10 mouse cellular contexts compared by ENCODE assay signal in the genomic region with DNA sequence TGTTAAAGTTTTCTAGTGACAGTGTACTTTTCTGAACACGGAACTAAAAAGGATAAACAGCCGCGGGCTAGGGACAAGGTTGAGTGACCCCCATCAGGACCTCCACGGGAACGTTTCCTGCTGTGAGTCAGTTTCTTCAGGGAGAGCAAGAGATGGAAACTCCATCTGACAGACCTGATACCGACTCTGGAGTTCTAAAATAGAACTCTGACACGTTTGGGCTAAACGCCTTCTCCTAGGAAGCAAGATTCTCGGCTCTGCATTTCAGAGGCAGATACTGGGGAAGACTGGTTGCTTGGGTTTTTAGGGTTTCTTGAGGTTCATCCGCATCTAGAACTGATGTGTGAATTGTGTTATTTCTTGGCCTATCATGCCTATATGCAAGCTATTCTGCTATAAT. TPM values are rescaled to one million over a fixed set of nuclear protein-coding genes. Genes with fewer than 3 reads are reported as not detected.
DNase-seq lines count a peak whose midpoint lies in the region; ATAC-seq and TF ChIP-seq lines count a peak whose summit lies in the region.
"Had no signal": no experiment of that assay in that cellular context is flagged by ENCODE, and none has a peak within 500 bp of the region (broad histone marks: within the 10 kb centered on the region; RNA-seq: fewer than 3 reads in every experiment).

No protein-coding gene starts in this region.

- TF ChIP-seq CTCF in intestine, postnatal 0 days (IDR thresholded peaks at IDR 0.05; ENCODE audit: low read depth), result no peak

- intact Hi-C loops in heart, postnatal 25 days (cut with DNase I), result loop anchor here (2.0 kb wide), 2 partner anchors 411 to 445 kb away; no protein-coding TSS in a partner anchor

- no peak overlapping the region for H3K4me3 ChIP-seq in liver, embryonic 12.5 days
- H3K4me3 ChIP-seq in liver, embryonic 11.5 days (ENCODE audit: low read depth, low read length), result no peak overlapping the region
- H3K4me3 ChIP-seq in intestine, postnatal 0 days (ENCODE audit: low read depth, low read length), result no peak overlapping the region
- no peak overlapping the region for H3K4me3 ChIP-seq in midbrain, embryonic 15.5 days
- H3K4me3 ChIP-seq: embryonic facial prominence, embryonic 15.5 days had no signal

- no peaks in the 10 kb centered on the region for H3K9me3 ChIP-seq in liver, embryonic 12.5 days (replicated peaks)
- H3K9me3 ChIP-seq in liver, embryonic 11.5 days (ENCODE audit: control insufficient read depth, low read length), result no peaks in the 10 kb centered on the region
- H3K9me3 ChIP-seq in intestine, postnatal 0 days (ENCODE audit: control insufficient read depth), result no peaks in the 10 kb centered on the region
- no peaks in the 10 kb centered on the region for H3K9me3 ChIP-seq in midbrain, embryonic 15.5 days
- H3K9me3 ChIP-seq: embryonic facial prominence, embryonic 15.5 days had no signal

- no peak for ATAC-seq in liver, embryonic 12.5 days
- ATAC-seq in liver, embryonic 11.5 days (replicated peaks; ENCODE audit: low FRiP score), result no peak
- no peak for ATAC-seq in intestine, postnatal 0 days
- no peak for ATAC-seq in midbrain, embryonic 15.5 days (replicated peaks)

- peak overlapping the region; percentile 34 for H3K4me2 ChIP-seq in liver, embryonic 12.5 days
- H3K4me2 ChIP-seq in liver, embryonic 11.5 days, result no peak overlapping the region
- H3K4me2 ChIP-seq in intestine, postnatal 0 days (replicated peaks; ENCODE audit: low read depth), result peak overlapping the region; percentile 41; the same call in 1 of the 2 replicates
- H3K4me2 ChIP-seq in midbrain, embryonic 15.5 days, result no peak overlapping the region

- no peak overlapping the region for H3K9ac ChIP-seq in liver, embryonic 12.5 days
- no peak overlapping the region for H3K9ac ChIP-seq in liver, embryonic 11.5 days (ENCODE audit: low read depth, low read length)
- H3K9ac ChIP-seq in intestine, postnatal 0 days (ENCODE audit: low read depth, low read length), result no peak overlapping the region
- H3K9ac ChIP-seq in midbrain, embryonic 15.5 days, result no peak overlapping the region
- H3K9ac ChIP-seq: embryonic facial prominence, embryonic 15.5 days had no signal

- peaks cover 28% of the 10 kb centered on the region for H3K27me3 ChIP-seq in liver, embryonic 12.5 days (replicated peaks)
- no peaks in the 10 kb centered on the region; the same call in 1 of the 2 replicates for H3K27me3 ChIP-seq in liver, embryonic 11.5 days (replicated peaks; ENCODE audit: control insufficient read depth, insufficient read depth, low read length)
- no peaks in the 10 kb centered on the region for H3K27me3 ChIP-seq in intestine, postnatal 0 days (replicated peaks; ENCODE audit: control insufficient read depth, insufficient read depth, low read length)
- H3K27me3 ChIP-seq in midbrain, embryonic 15.5 days (replicated peaks), result no peaks in the 10 kb centered on the region
- H3K27me3 ChIP-seq: embryonic facial prominence, embryonic 15.5 days had no signal

- no peak overlapping the region for H3K27ac ChIP-seq in liver, embryonic 12.5 days
- H3K27ac ChIP-seq in liver, embryonic 11.5 days (ENCODE audit: low read depth, low read length), result no peak overlapping the region
- no peak overlapping the region for H3K27ac ChIP-seq in intestine, postnatal 0 days (ENCODE audit: low read depth, low read length)
- no peak overlapping the region for H3K27ac ChIP-seq in midbrain, embryonic 15.5 days
- H3K27ac ChIP-seq: embryonic facial prominence, embryonic 15.5 days had no signal

- peaks cover 19% of the 10 kb centered on the region for H3K4me1 ChIP-seq in liver, embryonic 12.5 days
- H3K4me1 ChIP-seq in liver, embryonic 11.5 days (replicated peaks; ENCODE audit: control insufficient read depth, insufficient read depth, low read length), result peaks cover 7% of the 10 kb centered on the region
- no peaks in the 10 kb centered on the region for H3K4me1 ChIP-seq in intestine, postnatal 0 days (replicated peaks; ENCODE audit: control insufficient read depth, insufficient read depth, low read length)
- H3K4me1 ChIP-seq in midbrain, embryonic 15.5 days, result no peaks in the 10 kb centered on the region

- 31% methylated on average over 10 of the region's 10 CpGs for WGBS in liver, embryonic 12.5 days (ENCODE audit: insufficient replicate concordance)
- WGBS in liver, embryonic 11.5 days, result 38% methylated on average over 10 of the region's 10 CpGs
- WGBS in intestine, postnatal 0 days, result 53% methylated on average over 10 of the region's 10 CpGs
- WGBS in midbrain, embryonic 15.5 days, result 69% methylated on average over 10 of the region's 10 CpGs

- H3K36me3 ChIP-seq in liver, embryonic 12.5 days, result no peaks in the 10 kb centered on the region
- no peaks in the 10 kb centered on the region for H3K36me3 ChIP-seq in liver, embryonic 11.5 days (ENCODE audit: control insufficient read depth, insufficient read depth, low read length)
- H3K36me3 ChIP-seq in intestine, postnatal 0 days (ENCODE audit: control insufficient read depth, insufficient read depth), result no peaks in the 10 kb centered on the region
- no peaks in the 10 kb centered on the region for H3K36me3 ChIP-seq in midbrain, embryonic 15.5 days (replicated peaks)
- H3K36me3 ChIP-seq: embryonic facial prominence, embryonic 15.5 days had no signal

- DNase-seq in heart, adult 11 months, result peak; percentile 89
- no peak for DNase-seq in heart, postnatal 25 days (ENCODE audit: low spot score)
- DNase-seq in liver, embryonic 11.5 days (ENCODE audit: low spot score), result no peak
- peak; percentile 11 for DNase-seq in MEL-GATA-1-ER (ENCODE audit: extremely low read depth, low read depth)
- no peak for DNase-seq in cerebellum, adult 18-20 months

RNA-seq across cellular contexts. Expression of a gene that starts 29.4 kb away (rescaled TPM):
- 10 to 100 TPM; 84.2 to 88.3 TPM for total RNA-seq in heart, postnatal 25 days (2021)
- polyA plus RNA-seq in liver, embryonic 12.5 days (2016; fragmentation: Nextera tagmentation; extraction: Ambion mirVana), result 35.0 and 36.1 TPM in 2 replicates
- 41.5 and 42.3 TPM in 2 replicates for polyA plus RNA-seq in liver, embryonic 11.5 days (2014; fragmentation: Nextera tagmentation; extraction: Ambion mirVana)
- polyA plus RNA-seq in intestine, postnatal 0 days (2015; fragmentation: Nextera tagmentation; extraction: Ambion mirVana), result 65.2 and 69.7 TPM in 2 replicates
- 141 and 146 TPM in 2 replicates for polyA plus RNA-seq in midbrain, embryonic 15.5 days (2015; fragmentation: Nextera tagmentation; extraction: Ambion mirVana)

RNA-seq across cellular contexts. Expression of a gene that starts 47.2 kb away (rescaled TPM):
- under 1 TPM; 0.17 to 0.18 TPM for total RNA-seq in heart, postnatal 25 days (2021)
- not detected in 2 replicates for polyA plus RNA-seq in liver, embryonic 12.5 days (2016; fragmentation: Nextera tagmentation; extraction: Ambion mirVana)
- polyA plus RNA-seq in liver, embryonic 11.5 days (2014; fragmentation: Nextera tagmentation; extraction: Ambion mirVana), result not detected in 2 replicates
- 0.23 and 0.27 TPM in 2 replicates for polyA plus RNA-seq in intestine, postnatal 0 days (2015; fragmentation: Nextera tagmentation; extraction: Ambion mirVana)
- 0.08 TPM in 1 of 2 replicates, not detected in the other for polyA plus RNA-seq in midbrain, embryonic 15.5 days (2015; fragmentation: Nextera tagmentation; extraction: Ambion mirVana)
- polyA plus RNA-seq: liver, embryonic 16.5 days had no signal

Comparison
In these comparisons a context has a peak if more than half of its experiments do, and no peak if none do; other contexts are left out.
1. DNase-seq: peak in heart, adult 11 months (single experiment) and MEL-GATA-1-ER (single experiment); none in heart, postnatal 25 days (single experiment), liver, embryonic 11.5 days (single experiment) and cerebellum, adult 18-20 months (0 of 2).
2. H3K4me2 ChIP-seq: peak in liver, embryonic 12.5 days (single experiment) and intestine, postnatal 0 days (single experiment); none in liver, embryonic 11.5 days (single experiment) and midbrain, embryonic 15.5 days (single experiment).